Mouse (Mus musculus): ENCODE results near the gene Lsr.

Lsr gene

GRCm38 (mm10) chr7:30973251-30973500, at the start of gene Lsr:
TSS of gene Lsr (minus strand) at chr7:30973464.
- no peak for DNase-seq (ENCODE audit: low spot score)

- no peak for DNase-seq (ENCODE audit: low spot score)
These were observed 44.0 kb upstream of the Lsr start for GRCm38 (mm10) chr7:31017104-31017901.

- no peak for DNase-seq (ENCODE audit: low spot score)
These were observed 39.7 kb upstream of the Lsr start for GRCm38 (mm10) chr7:31012971-31013370.

GRCm38 (mm10) chr7:31008889-31009288, 35.6 kb upstream of the Lsr start:
- no peak for DNase-seq (ENCODE audit: low spot score)

- no peak for DNase-seq (ENCODE audit: low spot score)
These were observed 34.9 kb upstream of the Lsr start for GRCm38 (mm10) chr7:31008175-31008574.

- DNase-seq (ENCODE audit: low spot score), result no peak
These were observed 34.5 kb upstream of the Lsr start for GRCm38 (mm10) chr7:31007775-31008174.

- no peak for DNase-seq (ENCODE audit: low spot score)
These were observed 29.4 kb upstream of the Lsr start for GRCm38 (mm10) chr7:31002650-31003049.

- DNase-seq (ENCODE audit: low spot score), result peak; percentile 18
These were observed 27.3 kb upstream of the Lsr start for GRCm38 (mm10) chr7:31000505-31001020.

- no peak for DNase-seq (ENCODE audit: low spot score)
These were observed 23.2 kb upstream of the Lsr start for GRCm38 (mm10) chr7:30996491-30996890.

GRCm38 (mm10) chr7:30993986-30994385, 20.7 kb upstream of the Lsr start:
- DNase-seq (ENCODE audit: low spot score), result no peak

GRCm38 (mm10) chr7:30992148-30992547, 18.9 kb upstream of the Lsr start:
- no peak for DNase-seq (ENCODE audit: low spot score)

- no peak for DNase-seq (ENCODE audit: low spot score)
These were observed 15.4 kb upstream of the Lsr start for GRCm38 (mm10) chr7:30988519-30989162.

- no peak for DNase-seq (ENCODE audit: low spot score)
These were observed 12.1 kb upstream of the Lsr start for GRCm38 (mm10) chr7:30985357-30985756.

- no peak for DNase-seq (ENCODE audit: low spot score)
These were observed 8.4 kb upstream of the Lsr start for GRCm38 (mm10) chr7:30981703-30982102.

- peak; percentile 91 for DNase-seq (ENCODE audit: low spot score)
These were observed 431 bp upstream of the Lsr start, which contains the start of gene Fam187b for GRCm38 (mm10) chr7:30973501-30974289. TSS of gene Fam187b (plus strand) at chr7:30973790.

GRCm38 (mm10) chr7:30972426-30973250, 626 bp downstream of the Lsr start:
- DNase-seq (ENCODE audit: low spot score), result no peak

- no peak for DNase-seq (ENCODE audit: low spot score)
These were observed 1.4 kb downstream of the Lsr start for GRCm38 (mm10) chr7:30971901-30972300.

GRCm38 (mm10) chr7:30969174-30969573, 4.1 kb downstream of the Lsr start:
- no peak for DNase-seq (ENCODE audit: low spot score)

- no peak for DNase-seq (ENCODE audit: low spot score)
These were observed 4.7 kb downstream of the Lsr start for GRCm38 (mm10) chr7:30968611-30969010.

GRCm38 (mm10) chr7:30966657-30967056, 6.6 kb downstream of the Lsr start:
- DNase-seq (ENCODE audit: low spot score), result no peak

GRCm38 (mm10) chr7:30965677-30966076, 7.6 kb downstream of the Lsr start:
- no peak for DNase-seq (ENCODE audit: low spot score)

GRCm38 (mm10) chr7:30964366-30964765, 8.9 kb downstream of the Lsr start:
- DNase-seq (ENCODE audit: low spot score), result no peak
